Mouse (Mus musculus) ES-E14 (cell line): ENCODE measurements around the gene Gm6525. TPM values are rescaled to one million over a fixed set of nuclear protein-coding genes. Genes with fewer than 3 reads are reported as not detected.

Experiments
- DNase-seq: peaks from one replicate; pipeline ENCODE4 v3.0.0-alpha.2; 2013; ENCODE audit warnings: low read depth, low spot score
- H3K27ac ChIP-seq: 2 replicates; pipeline ENCODE4 v1.5.1; 2012; ENCODE audit warnings: low read depth, mild to moderate bottlenecking, low read length, moderate library complexity, mixed read lengths; ENCODE audit not compliant: poor library complexity, insufficient read depth, severe bottlenecking
- H3K36me3 ChIP-seq: 2 replicates; pipeline ENCODE4 v1.6.1; 2012; ENCODE audit warnings: mild to moderate bottlenecking, low read length, moderate library complexity, mixed read lengths; ENCODE audit not compliant: control insufficient read depth, poor library complexity, insufficient read depth, severe bottlenecking
- H3K4me1 ChIP-seq, 2 experiments: fragments of 150-350 bp in 1 of 2; sonication (generic) in 1 of 2; 2 replicates each; pipeline ENCODE4 v1.6.1; 2012; ENCODE audit warnings: low read length in 2 of 2, mild to moderate bottlenecking in 1 of 2, mixed read lengths in 1 of 2; ENCODE audit not compliant: control insufficient read depth in 2 of 2, insufficient read depth in 2 of 2, poor library complexity in 1 of 2
- H3K4me3 ChIP-seq, 2 experiments: fragments of 150-350 bp in 1 of 2; sonication (generic) in 1 of 2; 2 replicates each; pipeline ENCODE4 v1.5.1; 2012; ENCODE audit warnings: low read length in 2 of 2, low read depth in 1 of 2, mild to moderate bottlenecking in 1 of 2, mixed read lengths in 1 of 2; ENCODE audit not compliant: insufficient read depth in 1 of 2, poor library complexity in 1 of 2, severe bottlenecking in 1 of 2
- H3K9ac ChIP-seq: 2 replicates; pipeline ENCODE4 v1.6.1; 2012; ENCODE audit warnings: low read depth, mild to moderate bottlenecking, low read length, mixed read lengths; ENCODE audit not compliant: poor library complexity, insufficient read depth, severe bottlenecking
- H3K9me3 ChIP-seq: fragments of 150-350 bp; sonication (generic); 2 replicates; pipeline ENCODE4 v1.6.1; 2012; ENCODE audit warnings: low read depth, mild to moderate bottlenecking, low read length; ENCODE audit not compliant: control insufficient read depth, insufficient read depth
- CHD2 ChIP-seq: IDR thresholded peaks from 2 replicates; pipeline ENCODE4 v1.6.1; 2014; ENCODE audit warnings: mild to moderate bottlenecking, low read depth, low read length, inconsistent platforms
- HCFC1 ChIP-seq: IDR thresholded peaks from 2 replicates; pipeline ENCODE4 v1.6.1; 2012; ENCODE audit warnings: low read length, inconsistent platforms, borderline replicate concordance; ENCODE audit not compliant: insufficient read depth
- MAFK ChIP-seq: IDR thresholded peaks from 2 replicates; pipeline ENCODE4 v1.6.1; 2014; ENCODE audit warnings: mild to moderate bottlenecking, low read depth, low read length, inconsistent platforms; ENCODE audit not compliant: insufficient read depth
- ZC3H11A ChIP-seq: IDR thresholded peaks from 2 replicates; pipeline ENCODE4 v1.6.1; 2012; ENCODE audit warnings: low read depth, mild to moderate bottlenecking, inconsistent platforms, low read length, borderline replicate concordance
- ZNF384 ChIP-seq: IDR thresholded peaks from 2 replicates; pipeline ENCODE4 v1.6.1; 2012; ENCODE audit warnings: low read depth, low read length, inconsistent platforms
- in situ Hi-C, 2 experiments: fragments of 600-800 bp; cut with MboI; formaldehyde crosslinking; loops; one replicate each; pipeline ENCODE4 v1.15.1; 2025; ENCODE audit warnings: low sequenced_read_pairs in 2 of 2, inconsistent platforms in 1 of 2; ENCODE audit not compliant: unreplicated experiment in 2 of 2
- total RNA-seq: library from RNA; depleted of rRNA; stranded (reverse); fragments of 300-350 nt; gene quantifications from 2 replicates; pipeline ENCODE4 v1.2.3, GENCODE M21; 2012

The Gm6525 gene
- total RNA-seq, 1 experiment = 0.27 TPM

- peaks cover 2% of the 10 kb centered on the region; the same call in 1 of the 2 replicates for H3K36me3 ChIP-seq
- H3K27ac ChIP-seq = no peak overlapping the region
- peaks cover 0 to 10% of the 10 kb centered on the region in 2 experiments; a peak in 2 of 4 replicates for H3K4me1 ChIP-seq
- DNase-seq = no peak
- TF ChIP-seq ZC3H11A = no peak
- TF ChIP-seq MAFK = no peak
- no peak for TF ChIP-seq CHD2
- in situ Hi-C loops = no loop called here
- no peak overlapping the region for H3K9ac ChIP-seq
- no peaks in the 10 kb centered on the region for H3K9me3 ChIP-seq
- no peak overlapping the region for H3K4me3 ChIP-seq
These were observed 32.2 kb downstream of the Gm6525 start for GRCm38 (mm10) chr3:84206106-84206505.

DNA sequence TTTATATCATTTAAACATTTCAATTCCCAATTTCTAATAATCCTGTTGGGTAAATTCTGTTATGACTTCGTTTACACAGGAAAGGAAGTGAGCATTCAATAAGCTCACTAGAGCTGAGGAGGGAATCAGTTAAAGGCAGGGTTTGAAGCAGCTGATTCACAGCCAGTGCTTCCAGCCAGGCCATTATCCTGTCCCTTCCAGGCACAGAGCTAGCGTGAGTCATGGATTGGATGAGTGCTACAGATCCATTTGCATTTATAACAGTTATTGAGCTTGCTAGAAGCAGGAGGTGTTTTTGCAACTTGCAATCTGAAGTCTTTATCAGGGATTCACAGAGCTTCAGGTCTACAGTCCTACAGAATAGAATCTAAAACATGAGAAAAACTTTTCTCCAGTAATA, 33.5 kb downstream of the Gm6525 start:
- H3K9ac ChIP-seq = no peak overlapping the region
- no peak for DNase-seq
- no peaks in the 10 kb centered on the region for H3K9me3 ChIP-seq
- in situ Hi-C loops = no loop called here
- H3K4me3 ChIP-seq = no peak overlapping the region
- TF ChIP-seq ZC3H11A (no peak), HCFC1 (no peak), ZNF384 (no peak), CHD2 (no peak), MAFK (no peak)
- no peak overlapping the region for H3K27ac ChIP-seq
- peaks cover 2% of the 10 kb centered on the region; the same call in 1 of the 2 replicates for H3K36me3 ChIP-seq
- peaks cover 0 to 10% of the 10 kb centered on the region in 2 experiments; a peak in 2 of 4 replicates for H3K4me1 ChIP-seq

DNA sequence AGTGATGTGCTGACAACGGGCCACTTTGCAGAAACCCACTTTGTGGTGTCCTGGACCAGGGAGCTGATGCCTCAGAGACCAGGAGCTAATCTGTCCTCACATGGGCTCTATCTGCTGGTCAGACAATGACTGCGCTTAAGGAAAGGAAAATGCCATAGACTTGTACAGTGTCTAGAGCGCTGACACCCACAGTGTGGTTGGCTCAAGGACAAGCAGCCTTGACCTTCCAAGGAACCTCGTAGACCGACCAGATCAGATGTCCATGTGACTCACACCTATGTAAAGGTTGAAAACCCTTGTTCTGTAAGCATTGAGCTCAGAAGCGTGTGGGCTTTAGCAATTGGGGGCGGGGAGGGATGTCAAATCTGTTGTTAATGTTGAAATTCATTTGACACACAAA, 34.6 kb downstream of the Gm6525 start:
- no peaks in the 10 kb centered on the region for H3K9me3 ChIP-seq
- no peak overlapping the region for H3K27ac ChIP-seq
- H3K4me1 ChIP-seq = peaks cover 0 to 10% of the 10 kb centered on the region in 2 experiments; a peak in 2 of 4 replicates
- no peak overlapping the region for H3K9ac ChIP-seq
- in situ Hi-C loops = no loop called here
- H3K4me3 ChIP-seq = no peak overlapping the region
- DNase-seq = no peak
- H3K36me3 ChIP-seq = peaks cover 2% of the 10 kb centered on the region; the same call in 1 of the 2 replicates
- TF ChIP-seq HCFC1 (no peak), CHD2 (no peak), MAFK (no peak), ZNF384 (no peak), ZC3H11A (no peak)

- Histone ChIP-seq H3K27ac (no peak overlapping the region), H3K4me3 (no peak overlapping the region), H3K9ac (no peak overlapping the region), H3K9me3 (no peaks in the 10 kb centered on the region), H3K4me1 (peaks cover 0 to 10% of the 10 kb centered on the region in 2 experiments; a peak in 2 of 4 replicates), H3K36me3 (peaks cover 2% of the 10 kb centered on the region; the same call in 1 of the 2 replicates)
- TF ChIP-seq ZC3H11A (no peak), MAFK (no peak), HCFC1 (no peak), ZNF384 (no peak), CHD2 (no peak)
- no peak for DNase-seq
- in situ Hi-C loops = no loop called here
These were observed 35.1 kb downstream of the Gm6525 start for GRCm38 (mm10) chr3:84208917-84209513.

DNA sequence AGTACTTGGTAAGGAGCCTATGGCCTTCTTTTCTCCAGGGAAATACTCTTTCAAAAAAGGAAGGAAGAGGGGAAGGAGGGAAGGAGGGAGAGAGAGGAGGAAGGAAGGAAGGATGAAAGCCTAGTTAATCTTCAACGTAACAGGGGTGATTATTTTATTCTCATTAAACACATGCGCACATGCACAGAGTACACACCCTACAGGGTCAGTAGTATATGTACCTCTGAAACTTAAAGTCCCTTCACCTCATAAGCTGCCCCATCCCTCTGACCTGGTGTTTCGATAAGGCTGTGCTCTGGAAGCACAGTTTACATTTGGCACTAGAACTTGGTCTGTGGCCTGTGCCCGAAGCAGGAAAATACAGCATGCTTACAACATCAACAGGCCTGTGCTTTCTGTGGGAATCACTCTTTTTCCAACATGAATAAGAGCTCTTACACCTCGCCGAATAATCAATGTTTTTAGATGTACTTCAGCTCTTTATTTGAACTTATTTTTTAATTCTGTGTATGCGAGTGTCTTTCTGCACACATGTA, 37.5 kb downstream of the Gm6525 start:
- Histone ChIP-seq H3K4me1 (peaks cover 0 to 10% of the 10 kb centered on the region in 2 experiments; a peak in 2 of 4 replicates), H3K36me3 (peaks cover 2% of the 10 kb centered on the region; the same call in 1 of the 2 replicates), H3K9me3 (no peaks in the 10 kb centered on the region), H3K9ac (no peak overlapping the region), H3K4me3 (no peak overlapping the region), H3K27ac (no peak overlapping the region)
- in situ Hi-C loops = no loop called here
- DNase-seq = no peak
- TF ChIP-seq CHD2 (no peak), MAFK (no peak), ZC3H11A (no peak), HCFC1 (no peak), ZNF384 (no peak)
